Mouse (Mus musculus) intestine, embryonic 14.5 days (tissue): ENCODE data around the gene Nlrc5. TPM values are rescaled to one million over a fixed set of nuclear protein-coding genes. Genes with fewer than 3 reads are reported as not detected.

ENCODE experiments used
- ATAC-seq: fragments of 200-750 bp; cut with Nextera tagmentation; replicated peaks from 2 replicates; pipeline ENCODE4 v1.8.0; 2017; ENCODE audit warnings: low read depth, moderate number of reproducible peaks, moderate TSS enrichment, moderate library complexity; ENCODE audit not compliant: low FRiP score, low TSS enrichment
- DNase-seq: peaks from one replicate; pipeline ENCODE4 v3.0.0-alpha.2; 2018; ENCODE audit warnings: low spot score
- H3K27ac ChIP-seq: fragments of 300-500 bp; sonication (generic); 2 replicates; pipeline ENCODE4 v1.5.1; 2014; ENCODE audit warnings: low read depth, mild to moderate bottlenecking, control low read depth
- H3K27me3 ChIP-seq: fragments of 300-500 bp; sonication (generic); replicated peaks from 2 replicates; pipeline ENCODE4 v1.6.1; 2014; ENCODE audit warnings: low read length, control low read depth; ENCODE audit not compliant: control insufficient read depth, insufficient read depth
- H3K36me3 ChIP-seq: fragments of 300-500 bp; sonication (generic); 2 replicates; pipeline ENCODE4 v1.6.1; 2014; ENCODE audit warnings: low read length, control low read depth; ENCODE audit not compliant: control insufficient read depth, insufficient read depth
- H3K4me1 ChIP-seq: fragments of 300-500 bp; sonication (generic); replicated peaks from 2 replicates; pipeline ENCODE4 v1.6.1; 2014; ENCODE audit warnings: low read length, control low read depth, mixed read lengths; ENCODE audit not compliant: control insufficient read depth, insufficient read depth
- H3K4me2 ChIP-seq: fragments of 300-500 bp; sonication (generic); 2 replicates; pipeline ENCODE4 v1.6.1; 2014; ENCODE audit warnings: low read length
- H3K4me3 ChIP-seq: fragments of 300-500 bp; sonication (generic); 2 replicates; pipeline ENCODE4 v1.5.1; 2014; ENCODE audit warnings: low read depth, low read length, control low read depth, mixed read lengths
- H3K9ac ChIP-seq: fragments of 300-500 bp; sonication (generic); 2 replicates; pipeline ENCODE4 v1.6.1; 2014; ENCODE audit warnings: mild to moderate bottlenecking, low read length
- H3K9me3 ChIP-seq: fragments of 300-500 bp; sonication (generic); 2 replicates; pipeline ENCODE4 v1.6.1; 2016; ENCODE audit warnings: low read length, control low read depth; ENCODE audit not compliant: control insufficient read depth
- WGBS: fragments of 180-500 bp; shearing (Covaris S2); extraction: QIAGEN DNeasy Blood & Tissue Kit; methylation state at CpG from one replicate; pipeline ENCODE4 v1.1.7; 2014; 5-methylcytosine and 5-hydroxymethylcytosine counted together
- polyA plus RNA-seq: library from polyadenylated mRNA; unstranded; fragments of >200 nt; fragmentation: Nextera tagmentation; extraction: Ambion mirVana; gene quantifications from 2 replicates; pipeline ENCODE4 v1.2.1, GENCODE M21; 2014

Nlrc5 gene
- polyA plus RNA-seq, 1 experiment from 2014 or later = 0.69 TPM

DNA sequence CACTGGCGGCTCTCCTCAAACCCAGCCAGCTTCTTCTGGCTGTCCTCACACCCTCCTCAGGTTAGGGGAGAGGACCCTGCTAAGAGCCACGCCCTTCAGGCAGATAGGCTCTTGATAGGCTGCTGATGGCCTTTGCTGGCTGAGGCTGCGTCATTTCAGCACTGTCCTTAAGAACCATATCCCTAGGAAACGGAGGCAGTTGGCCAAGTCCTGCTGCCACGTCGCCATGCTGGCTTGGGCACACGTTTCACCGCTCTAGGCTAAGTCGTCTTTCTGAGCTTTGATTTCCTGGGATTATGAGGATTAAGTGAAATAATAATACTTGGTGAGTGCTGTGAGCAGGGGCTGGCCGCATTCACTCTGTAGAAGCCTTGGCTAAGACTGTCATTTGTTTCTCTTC lies 84.2 kb downstream of the Nlrc5 start:
- WGBS = 72% methylated on average over 10 of the region's 10 CpGs
- Histone ChIP-seq H3K27me3 (no peaks in the 10 kb centered on the region), H3K4me2 (no peak overlapping the region), H3K27ac (no peak overlapping the region), H3K9me3 (no peaks in the 10 kb centered on the region), H3K4me1 (no peaks in the 10 kb centered on the region), H3K4me3 (no peak overlapping the region), H3K9ac (no peak overlapping the region), H3K36me3 (no peaks in the 10 kb centered on the region)
- DNase-seq (no peak), ATAC-seq (no peak)

- H3K36me3 ChIP-seq = no peaks in the 10 kb centered on the region
- DNase-seq (no peak), ATAC-seq (no peak)
- 91% methylated on average over 5 of the region's 5 CpGs for WGBS
- H3K27ac ChIP-seq = no peak overlapping the region
- H3K4me2 ChIP-seq = no peak overlapping the region
- H3K9ac ChIP-seq = no peak overlapping the region
- H3K4me3 ChIP-seq = no peak overlapping the region
- H3K27me3 ChIP-seq = no peaks in the 10 kb centered on the region
- H3K4me1 ChIP-seq = no peaks in the 10 kb centered on the region
- no peaks in the 10 kb centered on the region for H3K9me3 ChIP-seq
Measured at GRCm38 (mm10) chr8:94519021-94519420, 84.9 kb downstream of the Nlrc5 start.

DNA sequence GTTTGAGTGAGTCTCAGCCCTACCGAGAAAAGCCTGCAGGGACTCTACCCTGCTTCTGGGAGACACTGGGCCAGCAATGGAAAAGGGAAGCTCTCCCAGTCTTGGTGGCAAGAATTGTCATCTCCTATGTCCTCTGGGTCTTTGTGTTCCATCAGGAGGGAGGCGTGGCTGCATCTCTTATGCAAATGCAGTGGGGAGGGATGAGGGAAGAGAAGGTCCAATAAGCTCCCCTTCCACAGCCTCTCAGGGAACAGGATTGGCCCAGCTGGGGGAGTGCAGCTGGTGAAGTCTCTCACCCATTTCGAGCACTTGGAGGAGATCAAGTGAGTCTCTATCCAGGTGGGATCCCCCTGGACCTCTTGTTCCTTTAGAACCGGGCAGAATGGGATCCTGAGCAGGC lies 87.3 kb downstream of the Nlrc5 start:
- H3K9me3 ChIP-seq = no peaks in the 10 kb centered on the region
- no peaks in the 10 kb centered on the region for H3K36me3 ChIP-seq
- DNase-seq (no peak), ATAC-seq (no peak)
- 54% methylated on average over 4 of the region's 4 CpGs for WGBS
- H3K9ac ChIP-seq = no peak overlapping the region
- no peak overlapping the region for H3K4me3 ChIP-seq
- no peak overlapping the region for H3K27ac ChIP-seq
- H3K4me2 ChIP-seq = no peak overlapping the region
- H3K27me3 ChIP-seq = no peaks in the 10 kb centered on the region
- H3K4me1 ChIP-seq = no peaks in the 10 kb centered on the region

GRCm38 (mm10) chr8:94522482-94522881 lies 88.3 kb downstream of the Nlrc5 start:
- Histone ChIP-seq H3K9me3 (no peaks in the 10 kb centered on the region), H3K27me3 (no peaks in the 10 kb centered on the region), H3K9ac (no peak overlapping the region), H3K4me2 (no peak overlapping the region), H3K4me3 (no peak overlapping the region), H3K27ac (no peak overlapping the region), H3K36me3 (no peaks in the 10 kb centered on the region), H3K4me1 (no peaks in the 10 kb centered on the region)
- no peak for DNase-seq
- no peak for ATAC-seq
- WGBS = 79% methylated on average over 3 of the region's 3 CpGs

- ATAC-seq (no peak), DNase-seq (no peak)
- WGBS = 88% methylated on average over 9 of the region's 9 CpGs
- H3K9ac ChIP-seq = no peak overlapping the region
- no peak overlapping the region for H3K4me2 ChIP-seq
- H3K27me3 ChIP-seq = no peaks in the 10 kb centered on the region
- H3K36me3 ChIP-seq = no peaks in the 10 kb centered on the region
- no peaks in the 10 kb centered on the region for H3K9me3 ChIP-seq
- no peak overlapping the region for H3K4me3 ChIP-seq
- H3K4me1 ChIP-seq = no peaks in the 10 kb centered on the region
- H3K27ac ChIP-seq = no peak overlapping the region
Measured at GRCm38 (mm10) chr8:94524554-94524953, 90.4 kb downstream of the Nlrc5 start.

- DNase-seq (no peak), ATAC-seq (no peak)
- Histone ChIP-seq H3K9me3 (no peaks in the 10 kb centered on the region), H3K9ac (no peak overlapping the region), H3K36me3 (no peaks in the 10 kb centered on the region), H3K4me2 (no peak overlapping the region), H3K4me3 (no peak overlapping the region), H3K4me1 (0 out of 2 replicates have a peak, but pooled peaks cover 3% of the 10 kb centered on the region), H3K27ac (no peak overlapping the region), H3K27me3 (0 out of 2 replicates have a peak, but pooled peaks cover 6% of the 10 kb centered on the region)
- 83% methylated on average over 7 of the region's 7 CpGs for WGBS
Measured at GRCm38 (mm10) chr8:94527178-94527577, 93.0 kb downstream of the Nlrc5 start.

DNA sequence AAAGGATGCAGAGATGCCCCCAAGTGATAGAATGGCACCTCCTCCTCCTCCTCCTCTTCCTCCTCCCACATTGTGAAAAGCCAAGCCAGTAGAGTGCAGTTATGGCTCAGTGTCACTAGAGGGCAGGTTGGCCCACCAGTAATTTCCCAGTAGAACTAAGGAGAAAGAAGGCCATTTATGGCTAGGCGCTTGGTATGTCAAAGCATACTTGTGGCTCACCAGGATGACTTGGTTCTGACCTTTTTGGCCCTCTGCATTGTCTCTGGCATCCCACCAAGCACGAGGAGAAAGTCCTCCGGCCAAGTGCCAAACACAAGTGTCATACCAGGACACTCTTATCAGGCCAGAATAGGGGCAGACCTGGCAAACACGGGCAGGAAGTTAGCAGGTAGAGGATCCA lies 94.1 kb downstream of the Nlrc5 start:
- Histone ChIP-seq H3K9me3 (no peaks in the 10 kb centered on the region), H3K4me2 (no peak overlapping the region), H3K4me3 (no peak overlapping the region), H3K27ac (no peak overlapping the region), H3K27me3 (0 out of 2 replicates have a peak, but pooled peaks cover 8% of the 10 kb centered on the region), H3K9ac (no peak overlapping the region), H3K36me3 (no peaks in the 10 kb centered on the region), H3K4me1 (0 out of 2 replicates have a peak, but pooled peaks cover 3% of the 10 kb centered on the region)
- ATAC-seq = no peak
- DNase-seq = no peak
- 53% methylated on average over 4 of the region's 4 CpGs for WGBS

- ATAC-seq (no peak), DNase-seq (no peak)
- Histone ChIP-seq H3K9ac (no peak overlapping the region), H3K27me3 (peaks cover 20% of the 10 kb centered on the region), H3K4me1 (0 out of 2 replicates have a peak, but pooled peaks cover 3% of the 10 kb centered on the region), H3K36me3 (no peaks in the 10 kb centered on the region), H3K9me3 (no peaks in the 10 kb centered on the region), H3K27ac (no peak overlapping the region), H3K4me2 (no peak overlapping the region), H3K4me3 (no peak overlapping the region)
- 75% methylated on average over 4 of the region's 4 CpGs for WGBS
Measured at GRCm38 (mm10) chr8:94529875-94530274, 95.7 kb downstream of the Nlrc5 start.

DNA sequence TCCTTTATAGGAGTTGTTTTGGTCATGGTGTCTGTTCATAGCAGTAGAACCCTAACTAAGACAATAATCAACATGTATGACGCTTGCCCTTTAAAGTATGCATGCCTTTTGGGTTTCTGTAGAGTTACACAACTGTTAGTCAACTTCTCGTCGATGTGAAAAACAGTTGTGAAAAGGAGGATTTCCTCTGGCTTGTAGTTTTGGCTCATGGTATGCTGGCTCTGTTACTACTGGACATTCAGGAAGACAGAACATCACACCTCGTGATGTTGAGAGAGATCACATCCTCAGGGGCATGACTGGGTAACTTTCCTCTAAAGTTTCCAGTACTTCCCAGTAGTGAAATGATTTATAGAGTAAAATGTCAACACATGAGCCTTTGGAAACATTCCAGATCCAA lies 96.5 kb downstream of the Nlrc5 start:
- ATAC-seq = no peak
- Histone ChIP-seq H3K4me3 (no peak overlapping the region), H3K4me1 (0 out of 2 replicates have a peak, but pooled peaks cover 3% of the 10 kb centered on the region), H3K9me3 (no peaks in the 10 kb centered on the region), H3K27me3 (peaks cover 21% of the 10 kb centered on the region), H3K27ac (no peak overlapping the region), H3K4me2 (no peak overlapping the region), H3K9ac (no peak overlapping the region), H3K36me3 (no peaks in the 10 kb centered on the region)
- no peak for DNase-seq
- WGBS = 89% methylated on average over 4 of the region's 4 CpGs
